Mouse (Mus musculus): ENCODE results near the gene Gm48551. TPM values are rescaled to one million over a fixed set of nuclear protein-coding genes. Genes with fewer than 3 reads are reported as not detected.

Gene Gm48551
- polyA plus RNA-seq (2012; rRNA removed) (4.3 and 5.0 TPM in 2 replicates), polyA plus RNA-seq (2014; fragmentation: Nextera tagmentation; extraction: Ambion mirVana) (1.1 and 2.9 TPM in 2 replicates)

DNA sequence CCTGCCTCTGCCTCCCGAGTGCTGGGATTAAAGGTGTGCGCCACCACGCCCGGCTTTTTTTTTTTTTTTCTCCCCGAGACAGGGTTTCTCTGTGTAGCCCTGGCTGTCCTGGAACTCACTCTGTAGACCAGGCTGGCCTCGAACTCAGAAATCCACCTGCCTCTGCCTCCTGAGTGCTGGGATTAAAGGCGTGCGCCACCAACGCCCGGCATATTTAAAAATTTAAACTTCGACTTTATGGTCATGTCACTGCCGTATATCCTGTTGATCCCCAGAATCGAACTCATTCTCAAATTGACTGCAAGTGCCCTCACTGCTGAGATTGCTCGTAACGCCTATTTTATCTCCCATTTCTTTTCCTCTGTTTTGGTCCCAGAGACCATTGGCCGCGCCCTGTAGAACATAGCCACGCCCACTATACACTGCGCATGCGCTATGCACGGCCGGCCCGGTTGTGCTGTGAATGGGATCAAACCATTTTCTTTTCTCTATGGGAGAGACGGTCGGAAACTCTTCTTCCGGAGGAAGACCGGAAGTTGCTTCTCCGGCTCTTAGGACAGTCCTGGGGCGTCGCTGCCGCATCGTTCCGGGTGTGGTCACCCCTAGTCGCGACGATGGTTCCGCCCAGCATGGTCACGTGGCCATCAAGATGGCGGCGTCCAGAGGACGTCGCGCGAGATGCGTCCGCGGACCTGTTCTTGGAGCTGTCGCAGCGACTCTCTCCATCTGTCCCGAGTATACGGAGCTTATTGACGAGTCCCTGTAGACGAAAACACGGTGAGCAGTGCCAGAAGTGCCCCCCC lies at the start of gene Gm48551, which contains the start of gene Dohh:
TSS of gene Gm48551 (plus strand) at position 665 of the 803 bp plus-strand sequence.
TSS of gene Dohh (plus strand) at position 627 of the 803 bp plus-strand sequence.
- peak within 1 kb of the TSS; percentile 84 for H3K9ac ChIP-seq (ENCODE audit: low read depth, low read length, severe bottlenecking)
- H3K9me3 ChIP-seq (ENCODE audit: control insufficient read depth, low read length) = no peaks in the 10 kb centered on the region
- TF ChIP-seq POLR2A (IDR thresholded peaks at IDR 0.05; ENCODE audit: borderline replicate concordance, extremely low read depth, insufficient read depth, insufficient read length) = peak; percentile 84; the same call in 1 of the 2 replicates
- H3K4me3 ChIP-seq (replicated peaks; ENCODE audit: low read length) = peak within 1 kb of the TSS; percentile 94
- H3K4me2 ChIP-seq (replicated peaks; ENCODE audit: low read depth, low read length, severe bottlenecking) = peak within 1 kb of the TSS; percentile 86
- no peaks in the 10 kb centered on the region for H3K27me3 ChIP-seq (ENCODE audit: control insufficient read depth, insufficient read depth, low read length)
- peak; percentile 93 for ATAC-seq (ENCODE audit: low FRiP score, low read depth)
- peak within 1 kb of the TSS; percentile 78 for H3K27ac ChIP-seq (replicated peaks; ENCODE audit: low read depth, low read length)
- H3K4me1 ChIP-seq (ENCODE audit: control insufficient read depth, insufficient read depth, low read length) = peaks cover 8% of the 10 kb centered on the region
- 6% methylated on average over 52 of the region's 54 CpGs for WGBS
- peak; percentile 98 for DNase-seq (ENCODE audit: low spot score)
- peaks cover 34% of the 10 kb centered on the region for H3K36me3 ChIP-seq (ENCODE audit: control insufficient read depth, insufficient read depth, low read length)

DNA sequence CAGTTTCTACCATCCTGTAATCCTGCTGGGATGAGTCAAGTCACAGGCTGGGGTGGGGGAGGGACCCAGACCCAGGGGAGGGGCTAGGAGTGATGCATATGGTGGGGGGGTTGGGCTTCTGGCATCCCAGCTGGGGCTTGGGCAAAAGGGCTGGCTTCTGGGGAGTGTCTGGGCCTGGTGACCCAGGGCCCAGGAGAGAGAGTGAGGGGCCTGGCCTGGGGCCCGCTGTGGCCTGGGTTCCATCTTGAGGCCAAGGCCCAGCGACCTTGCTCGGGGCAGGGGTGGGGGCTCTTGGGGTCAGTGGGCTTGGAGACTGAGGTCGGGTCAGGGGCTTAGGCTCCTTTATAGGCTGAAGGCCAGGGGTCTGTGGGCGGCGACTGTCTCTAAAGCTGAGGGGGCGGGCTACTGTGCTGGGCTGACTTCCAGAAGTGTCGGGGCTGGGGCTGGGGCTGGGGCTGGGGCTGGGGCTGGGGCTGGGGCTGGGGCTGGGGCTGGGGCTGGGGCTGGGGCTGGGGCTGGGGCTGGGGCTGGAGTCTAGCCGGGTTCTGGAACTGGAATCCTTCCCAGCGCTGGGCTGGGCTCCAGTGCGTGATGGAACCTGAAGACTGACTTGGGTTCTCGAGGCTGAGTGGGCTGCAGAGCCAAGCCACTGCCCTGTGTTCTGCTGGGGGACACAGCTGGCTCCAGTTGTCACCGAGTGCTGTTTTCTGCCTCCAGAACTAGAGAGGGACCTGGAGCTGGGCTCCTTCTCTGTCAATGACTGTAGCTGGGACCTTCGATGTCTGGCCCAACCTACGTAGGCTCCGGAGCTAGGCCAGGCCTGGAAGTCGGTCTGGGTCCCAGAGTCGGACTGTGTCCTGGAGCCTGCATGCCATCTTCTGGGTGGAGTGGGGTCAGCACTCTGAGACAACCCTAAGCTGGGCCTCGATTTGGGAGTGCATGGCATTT lies 48.6 kb upstream of the Gm48551 start:
- Histone ChIP-seq H3K36me3 (ENCODE audit: control insufficient read depth, insufficient read depth, low read length) (no peaks in the 10 kb centered on the region), H3K9ac (ENCODE audit: low read depth, low read length, severe bottlenecking) (peak overlapping the region; percentile 40), H3K4me1 (ENCODE audit: control insufficient read depth, insufficient read depth, low read length) (peaks cover 20% of the 10 kb centered on the region), H3K27me3 (ENCODE audit: control insufficient read depth, insufficient read depth, low read length) (0 out of 2 replicates have a peak, but pooled peaks cover 11% of the 10 kb centered on the region), H3K9me3 (ENCODE audit: control insufficient read depth, low read length) (no peaks in the 10 kb centered on the region), H3K27ac (replicated peaks; ENCODE audit: low read depth, low read length) (peak overlapping the region; percentile 86), H3K4me2 (replicated peaks; ENCODE audit: low read depth, low read length, severe bottlenecking) (peak overlapping the region; percentile 22), H3K4me3 (replicated peaks; ENCODE audit: low read length) (no peak overlapping the region)
- DNase-seq (ENCODE audit: low spot score) = peak; percentile 58
- ATAC-seq (ENCODE audit: low FRiP score, low read depth) = peak; percentile 51
- TF ChIP-seq POLR2A (IDR thresholded peaks at IDR 0.05; ENCODE audit: borderline replicate concordance, extremely low read depth, insufficient read depth, insufficient read length) = no peak
- WGBS = 30% methylated on average over 14 of the region's 19 CpGs

DNA sequence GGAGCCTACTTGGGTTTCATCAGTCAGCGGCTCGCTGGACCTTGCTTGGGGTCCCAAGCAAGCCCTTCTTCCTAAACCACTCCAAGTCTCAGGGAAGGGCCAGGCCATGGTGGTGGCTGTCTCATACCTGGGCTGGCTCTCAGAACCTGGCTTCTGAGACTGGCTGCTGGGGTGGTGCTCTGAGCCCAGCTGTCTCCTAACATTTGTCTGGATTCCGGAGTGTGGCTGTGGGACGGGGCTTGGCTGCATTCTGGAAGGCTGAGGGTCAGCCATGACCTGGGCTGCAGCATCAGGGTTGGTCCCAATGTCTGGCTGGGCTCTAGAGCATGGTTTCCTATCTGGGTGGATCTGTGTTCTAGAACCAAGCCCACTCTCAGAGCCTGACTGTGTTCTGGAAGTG lies 47.7 kb upstream of the Gm48551 start:
- no peak overlapping the region for H3K4me3 ChIP-seq (replicated peaks; ENCODE audit: low read length)
- no peak for ATAC-seq (ENCODE audit: low FRiP score, low read depth)
- peaks cover 19% of the 10 kb centered on the region; the same call in 1 of the 2 replicates for H3K27me3 ChIP-seq (ENCODE audit: control insufficient read depth, insufficient read depth, low read length)
- no peak for TF ChIP-seq POLR2A (IDR thresholded peaks at IDR 0.05; ENCODE audit: borderline replicate concordance, extremely low read depth, insufficient read depth, insufficient read length)
- H3K9ac ChIP-seq (ENCODE audit: low read depth, low read length, severe bottlenecking) = no peak overlapping the region
- 95% methylated on average over 4 of the region's 4 CpGs for whole genome bisulfite sequencing
- H3K4me1 ChIP-seq (ENCODE audit: control insufficient read depth, insufficient read depth, low read length) = peaks cover 19% of the 10 kb centered on the region
- H3K36me3 ChIP-seq (ENCODE audit: control insufficient read depth, insufficient read depth, low read length) = no peaks in the 10 kb centered on the region
- peak overlapping the region; percentile 86 for H3K27ac ChIP-seq (replicated peaks; ENCODE audit: low read depth, low read length)
- H3K9me3 ChIP-seq (ENCODE audit: control insufficient read depth, low read length) = no peaks in the 10 kb centered on the region
- no peak for DNase-seq (ENCODE audit: low spot score)
- H3K4me2 ChIP-seq (replicated peaks; ENCODE audit: low read depth, low read length, severe bottlenecking) = no peak overlapping the region

DNA sequence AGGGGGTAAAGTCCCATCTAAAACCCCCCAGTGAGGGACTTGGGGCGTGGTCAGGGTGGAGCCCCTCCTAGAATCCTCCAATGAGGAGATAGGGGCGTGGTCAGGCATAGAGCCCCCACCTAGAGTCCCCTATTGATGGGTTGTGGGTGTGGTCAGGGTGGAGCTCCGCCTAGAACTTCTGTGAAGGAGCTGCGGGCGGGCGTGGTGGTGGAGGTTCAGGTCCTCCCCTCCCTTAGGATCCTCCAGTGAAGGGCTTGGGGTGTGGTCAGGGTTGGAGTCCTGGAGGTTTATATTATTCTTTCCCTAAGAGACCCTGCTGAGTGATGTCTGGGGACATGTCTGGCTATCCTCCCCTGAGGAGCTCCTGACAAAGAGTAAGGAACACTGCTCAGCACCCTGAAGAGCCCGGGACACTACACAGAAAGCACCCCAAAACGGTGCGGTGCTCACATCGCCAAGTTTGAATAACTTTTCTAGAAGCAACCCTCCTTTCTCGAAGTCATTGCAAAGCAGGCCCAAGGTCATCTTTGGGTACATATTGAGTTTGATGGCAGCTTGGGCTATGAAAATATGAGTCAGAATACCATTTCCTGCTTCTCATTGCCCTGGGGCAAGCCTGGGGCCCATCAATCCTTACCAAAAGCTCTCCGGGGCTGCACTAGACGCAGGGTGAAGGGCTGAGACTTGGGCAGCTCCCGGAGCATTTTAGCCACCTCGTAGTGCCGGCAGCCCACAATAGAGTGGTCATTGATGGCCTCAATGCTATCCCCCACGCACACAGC lies 43.5 kb upstream of the Gm48551 start:
- Histone ChIP-seq H3K4me1 (ENCODE audit: control insufficient read depth, insufficient read depth, low read length) (peaks cover 14% of the 10 kb centered on the region), H3K9ac (ENCODE audit: low read depth, low read length, severe bottlenecking) (no peak overlapping the region)
- ATAC-seq (ENCODE audit: low FRiP score, low read depth) = no peak

More for the DNA sequence above, 43.5 kb upstream of the Gm48551 start:
- no peak overlapping the region for H3K27ac ChIP-seq (replicated peaks; ENCODE audit: low read depth, low read length)
- no peaks in the 10 kb centered on the region for H3K9me3 ChIP-seq (ENCODE audit: control insufficient read depth, low read length)
- no peak for DNase-seq (ENCODE audit: low spot score)
- H3K36me3 ChIP-seq (ENCODE audit: control insufficient read depth, insufficient read depth, low read length) = 0 out of 2 replicates have a peak, but pooled peaks cover 3% of the 10 kb centered on the region
- H3K4me2 ChIP-seq (replicated peaks; ENCODE audit: low read depth, low read length, severe bottlenecking) = no peak overlapping the region
- TF ChIP-seq POLR2A (IDR thresholded peaks at IDR 0.05; ENCODE audit: borderline replicate concordance, extremely low read depth, insufficient read depth, insufficient read length) = no peak
- H3K27me3 ChIP-seq (ENCODE audit: control insufficient read depth, insufficient read depth, low read length) = peaks cover 55% of the 10 kb centered on the region
- 40% methylated on average over 17 of the region's 17 CpGs for WGBS
- no peak overlapping the region for H3K4me3 ChIP-seq (replicated peaks; ENCODE audit: low read length)

Data from limb, embryonic 14.5 days (tissue).